Mouse (Mus musculus): ENCODE measurements at regions not wholly inside any gene's neighbourhood (a gene's known extent, or its start where the extent isn't known, plus 50 kb on each side); places are given as distances from the start of the nearest gene placed in this dataset.

GRCm38 (mm10) chr4:127862875-127863274 lies 107.9 kb downstream of the CK137956 start:
- no peak for DNase-seq (ENCODE audit: low spot score)

- DNase-seq (ENCODE audit: low spot score), result no peak
These were observed 109.2 kb downstream of the CK137956 start for GRCm38 (mm10) chr4:127861319-127862117.

GRCm38 (mm10) chr4:127860271-127860670 lies 110.5 kb downstream of the CK137956 start:
- no peak for DNase-seq (ENCODE audit: low spot score)

- DNase-seq (ENCODE audit: low spot score), result no peak
These were observed 111.2 kb downstream of the CK137956 start for GRCm38 (mm10) chr4:127859505-127859904.

- DNase-seq (ENCODE audit: low spot score), result no peak
These were observed 112.2 kb downstream of the CK137956 start for GRCm38 (mm10) chr4:127858566-127858965.

- DNase-seq (ENCODE audit: low spot score), result no peak
These were observed 114.9 kb downstream of the CK137956 start for GRCm38 (mm10) chr4:127855836-127856235.

GRCm38 (mm10) chr4:127854776-127855409 lies 115.9 kb downstream of the CK137956 start:
- no peak for DNase-seq (ENCODE audit: low spot score)

- no peak for DNase-seq (ENCODE audit: low spot score)
These were observed 121.4 kb downstream of the CK137956 start for GRCm38 (mm10) chr4:127849306-127849705.

GRCm38 (mm10) chr4:127846321-127846720 lies 124.4 kb downstream of the CK137956 start:
- no peak for DNase-seq (ENCODE audit: low spot score)

GRCm38 (mm10) chr4:127843421-127843820 lies 127.3 kb downstream of the CK137956 start:
- DNase-seq (ENCODE audit: low spot score), result no peak

- no peak for DNase-seq (ENCODE audit: low spot score)
These were observed 137.1 kb downstream of the CK137956 start for GRCm38 (mm10) chr4:127833668-127834067.

- DNase-seq (ENCODE audit: low spot score), result no peak
These were observed 143.8 kb downstream of the CK137956 start for GRCm38 (mm10) chr4:127826988-127827387.

GRCm38 (mm10) chr4:127819501-127819900 lies 151.2 kb downstream of the CK137956 start:
- DNase-seq (ENCODE audit: low spot score), result no peak

GRCm38 (mm10) chr4:127819009-127819408 lies 151.7 kb downstream of the CK137956 start:
- DNase-seq (ENCODE audit: low spot score), result no peak

- DNase-seq (ENCODE audit: low spot score), result no peak
These were observed 156.1 kb downstream of the CK137956 start for GRCm38 (mm10) chr4:127814631-127815030.

GRCm38 (mm10) chr4:127812047-127812545 lies 158.7 kb downstream of the CK137956 start:
- no peak for DNase-seq (ENCODE audit: low spot score)

GRCm38 (mm10) chr4:127810899-127811510 lies 159.7 kb downstream of the CK137956 start:
- no peak for DNase-seq (ENCODE audit: low spot score)

- no peak for DNase-seq (ENCODE audit: low spot score)
These were observed 161.7 kb downstream of the CK137956 start for GRCm38 (mm10) chr4:127809006-127809405.

GRCm38 (mm10) chr4:127789206-127789605 lies 181.5 kb downstream of the CK137956 start:
- DNase-seq (ENCODE audit: low spot score), result no peak

- no peak for DNase-seq (ENCODE audit: low spot score)
These were observed 185.0 kb downstream of the CK137956 start for GRCm38 (mm10) chr4:127785786-127786185.

GRCm38 (mm10) chr4:127771966-127772500 lies 198.7 kb downstream of the CK137956 start:
- no peak for DNase-seq (ENCODE audit: low spot score)

- DNase-seq (ENCODE audit: low spot score), result no peak
These were observed 207.0 kb downstream of the CK137956 start for GRCm38 (mm10) chr4:127763736-127764135.

GRCm38 (mm10) chr4:127758961-127759360 lies 211.8 kb downstream of the CK137956 start:
- DNase-seq (ENCODE audit: low spot score), result no peak
